Mouse (Mus musculus) neural tube, embryonic 13.5 days (tissue): ENCODE data around the gene Utp20. TPM values are rescaled to one million over a fixed set of nuclear protein-coding genes. Genes with fewer than 3 reads are reported as not detected.

ENCODE experiments used
- ATAC-seq: fragments of 200-750 bp; cut with Nextera tagmentation; 2 replicates; pipeline ENCODE4 v1.8.0; 2017; ENCODE audit warnings: low read depth, mild to moderate bottlenecking, moderate TSS enrichment, moderate library complexity
- H3K27ac ChIP-seq: fragments of 300-500 bp; sonication (generic); replicated peaks from 2 replicates; pipeline ENCODE4 v1.5.1; 2015; ENCODE audit warnings: moderate library complexity, mild to moderate bottlenecking, inconsistent platforms
- H3K27me3 ChIP-seq: fragments of 300-500 bp; sonication (generic); 2 replicates; pipeline ENCODE4 v1.6.1; 2015; ENCODE audit warnings: mild to moderate bottlenecking, inconsistent platforms
- H3K36me3 ChIP-seq: fragments of 300-500 bp; sonication (generic); 2 replicates; pipeline ENCODE4 v1.6.1; 2015; ENCODE audit warnings: mild to moderate bottlenecking, inconsistent platforms
- H3K4me1 ChIP-seq: fragments of 300-500 bp; sonication (generic); replicated peaks from 2 replicates; pipeline ENCODE4 v1.6.1; 2015; ENCODE audit warnings: inconsistent platforms
- H3K4me2 ChIP-seq: fragments of 300-500 bp; sonication (generic); 2 replicates; pipeline ENCODE4 v1.6.1; 2015; ENCODE audit warnings: inconsistent platforms, mild to moderate bottlenecking, moderate library complexity
- H3K4me3 ChIP-seq: fragments of 300-500 bp; sonication (generic); 2 replicates; pipeline ENCODE4 v1.5.1; 2015; ENCODE audit warnings: mild to moderate bottlenecking, inconsistent platforms
- H3K9ac ChIP-seq: fragments of 300-500 bp; sonication (generic); 2 replicates; pipeline ENCODE4 v1.6.1; 2015; ENCODE audit warnings: moderate library complexity, mild to moderate bottlenecking, inconsistent platforms
- H3K9me3 ChIP-seq: fragments of 300-500 bp; sonication (generic); 2 replicates; pipeline ENCODE4 v1.6.1; 2016; ENCODE audit warnings: inconsistent platforms
- whole genome bisulfite sequencing: fragments of 180-500 bp; shearing (Covaris S2); methylation state at CpG from one replicate; pipeline ENCODE4 v1.1.7; 2015; 5-methylcytosine and 5-hydroxymethylcytosine counted together
- polyA plus RNA-seq: library from polyadenylated mRNA; unstranded; fragments of >200 nt; fragmentation: Nextera tagmentation; extraction: Ambion mirVana; gene quantifications from 2 replicates; pipeline ENCODE4 v1.2.1, GENCODE M21; 2015

Utp20 gene
- polyA plus RNA-seq, 1 experiment from 2014 or later: 7.9 TPM

DNA sequence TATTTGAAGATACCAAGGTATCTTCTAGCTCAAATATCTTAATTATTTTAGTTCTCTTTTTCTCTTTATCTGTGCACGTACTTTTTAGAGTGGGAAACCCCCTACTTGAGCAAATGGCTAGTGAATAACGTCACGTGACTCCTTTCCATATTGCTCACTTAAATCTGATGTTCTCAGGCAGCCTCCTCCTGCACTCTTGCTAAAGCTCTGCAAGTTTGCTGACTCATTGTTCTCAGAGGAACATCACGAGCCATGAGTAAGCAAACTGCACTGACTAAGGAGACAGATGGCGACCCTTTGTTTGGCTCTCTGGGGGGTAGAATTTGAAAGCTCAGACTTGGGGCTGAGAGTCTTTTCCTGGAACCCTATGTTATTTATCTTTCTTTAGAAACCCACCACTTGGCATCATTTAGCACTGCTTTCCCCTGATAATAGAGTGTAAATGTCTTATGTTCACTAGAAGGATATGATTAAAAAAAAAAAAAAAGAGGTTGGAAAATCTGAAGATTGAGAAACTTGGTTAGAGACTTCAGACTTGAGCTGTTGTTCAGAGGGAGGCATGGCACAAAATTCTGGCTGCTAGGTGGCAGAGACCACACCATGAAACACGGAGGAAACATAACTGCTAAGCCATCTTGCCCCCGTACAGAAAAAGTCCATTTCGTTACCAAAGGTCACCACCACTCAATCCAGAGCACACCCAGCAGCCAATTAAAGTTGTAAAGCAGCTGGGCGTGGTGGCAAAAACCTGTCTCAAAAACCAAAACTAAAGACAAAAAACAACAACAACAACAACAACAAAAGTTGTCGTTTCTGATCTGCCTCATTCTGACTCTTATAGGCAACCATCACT is 117.7 kb downstream of the Utp20 start:
- H3K4me1 ChIP-seq: no peaks in the 10 kb centered on the region
- no peaks in the 10 kb centered on the region for H3K27me3 ChIP-seq
- no peak overlapping the region for H3K4me2 ChIP-seq
- H3K36me3 ChIP-seq: no peaks in the 10 kb centered on the region
- no peak overlapping the region for H3K9ac ChIP-seq
- no peaks in the 10 kb centered on the region for H3K9me3 ChIP-seq
- no peak for ATAC-seq
- H3K4me3 ChIP-seq: no peak overlapping the region
- 60% methylated on average over 10 of the region's 10 CpGs for WGBS
- no peak overlapping the region for H3K27ac ChIP-seq

DNA sequence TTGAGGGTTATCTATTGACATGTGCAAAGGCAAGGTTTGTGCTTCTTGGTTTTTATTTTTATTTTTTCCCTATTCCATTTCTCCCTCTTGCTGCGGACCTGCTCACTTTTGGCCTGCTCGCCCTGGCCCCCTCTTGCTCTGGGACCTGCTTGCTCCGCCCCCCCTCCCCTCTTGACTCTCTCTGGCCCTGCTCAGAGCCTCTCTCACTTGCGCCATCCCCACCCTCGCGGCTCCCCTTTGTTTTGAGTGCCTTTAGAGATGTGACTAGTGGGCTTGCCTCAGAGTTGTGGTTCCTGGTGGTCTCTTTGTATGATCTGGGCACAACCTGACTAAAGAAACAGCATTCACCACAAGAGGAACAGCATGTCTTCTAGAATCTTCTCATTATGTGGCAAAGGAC is 125.7 kb downstream of the Utp20 start:
- Histone ChIP-seq H3K36me3 (no peaks in the 10 kb centered on the region), H3K9ac (no peak overlapping the region), H3K27me3 (no peaks in the 10 kb centered on the region), H3K9me3 (no peaks in the 10 kb centered on the region), H3K27ac (no peak overlapping the region), H3K4me3 (no peak overlapping the region), H3K4me2 (no peak overlapping the region), H3K4me1 (no peaks in the 10 kb centered on the region)
- ATAC-seq: no peak
- 73% methylated on average over 6 of the region's 6 CpGs for WGBS

Other genes with a start within 250 kb of the Utp20 start
- 2.8 and 5.8 TPM in 2 replicates for gene Mybpc1, start 221.7 kb downstream of the Utp20 start, polyA plus RNA-seq
- not detected in 2 replicates for gene Spic, start 141.8 kb downstream of the Utp20 start, polyA plus RNA-seq
- gene Arl1, start 95.9 kb downstream of the Utp20 start, polyA plus RNA-seq: 157 and 159 TPM in 2 replicates
- 0.11 TPM in 1 of 2 replicates, not detected in the other for gene Slc5a8, start 59.2 kb upstream of the Utp20 start, polyA plus RNA-seq